Mouse (Mus musculus) forebrain, embryonic 16.5 days (tissue): ENCODE measurements around the gene Disp1. TPM values are rescaled to one million over a fixed set of nuclear protein-coding genes. Genes with fewer than 3 reads are reported as not detected.

Experiments
- ATAC-seq: fragments of 200-750 bp; cut with Nextera tagmentation; 2 replicates; pipeline ENCODE4 v1.8.0; 2017; ENCODE audit warnings: mild to moderate bottlenecking, moderate library complexity
- H3K27ac ChIP-seq: fragments of 300-500 bp; sonication (generic); 2 replicates; pipeline ENCODE4 v1.5.1; 2014; ENCODE audit warnings: low read length, control low read depth
- H3K27me3 ChIP-seq: fragments of 300-500 bp; sonication (generic); replicated peaks from 2 replicates; pipeline ENCODE4 v1.6.1; 2014; ENCODE audit warnings: low read length; ENCODE audit not compliant: control insufficient read depth, insufficient read depth
- H3K36me3 ChIP-seq: fragments of 300-500 bp; sonication (generic); 2 replicates; pipeline ENCODE4 v1.6.1; 2014; ENCODE audit not compliant: control insufficient read depth, insufficient read depth
- H3K4me1 ChIP-seq: fragments of 300-500 bp; sonication (generic); replicated peaks from 2 replicates; pipeline ENCODE4 v1.6.1; 2014; ENCODE audit warnings: low read length; ENCODE audit not compliant: control insufficient read depth, insufficient read depth
- H3K4me2 ChIP-seq: fragments of 300-500 bp; sonication (generic); 2 replicates; pipeline ENCODE4 v1.6.1; 2014; ENCODE audit warnings: mild to moderate bottlenecking, low read length, control low read depth
- H3K4me3 ChIP-seq: fragments of 300-500 bp; sonication (generic); replicated peaks from 2 replicates; pipeline ENCODE4 v1.5.1; 2014; ENCODE audit warnings: mild to moderate bottlenecking, low read length, control low read depth
- H3K9ac ChIP-seq: fragments of 300-500 bp; sonication (generic); replicated peaks from 2 replicates; pipeline ENCODE4 v1.6.1; 2014; ENCODE audit warnings: low read depth, low read length, control low read depth
- H3K9me3 ChIP-seq: fragments of 300-500 bp; sonication (generic); 2 replicates; pipeline ENCODE4 v1.6.1; 2016; ENCODE audit warnings: low read length; ENCODE audit not compliant: control insufficient read depth
- WGBS: fragments of 180-500 bp; shearing (Covaris S2); extraction: QIAGEN DNeasy Blood & Tissue Kit; methylation state at CpG from one replicate; pipeline ENCODE4 v1.1.7; 2014; 5-methylcytosine and 5-hydroxymethylcytosine counted together
- polyA plus RNA-seq: library from polyadenylated mRNA; unstranded; fragments of >200 nt; fragmentation: Nextera tagmentation; extraction: Ambion mirVana; gene quantifications from 2 replicates; pipeline ENCODE4 v1.2.1, GENCODE M21; 2015

Disp1 gene
- 6.4 and 7.1 TPM in 2 replicates for polyA plus RNA-seq

DNA sequence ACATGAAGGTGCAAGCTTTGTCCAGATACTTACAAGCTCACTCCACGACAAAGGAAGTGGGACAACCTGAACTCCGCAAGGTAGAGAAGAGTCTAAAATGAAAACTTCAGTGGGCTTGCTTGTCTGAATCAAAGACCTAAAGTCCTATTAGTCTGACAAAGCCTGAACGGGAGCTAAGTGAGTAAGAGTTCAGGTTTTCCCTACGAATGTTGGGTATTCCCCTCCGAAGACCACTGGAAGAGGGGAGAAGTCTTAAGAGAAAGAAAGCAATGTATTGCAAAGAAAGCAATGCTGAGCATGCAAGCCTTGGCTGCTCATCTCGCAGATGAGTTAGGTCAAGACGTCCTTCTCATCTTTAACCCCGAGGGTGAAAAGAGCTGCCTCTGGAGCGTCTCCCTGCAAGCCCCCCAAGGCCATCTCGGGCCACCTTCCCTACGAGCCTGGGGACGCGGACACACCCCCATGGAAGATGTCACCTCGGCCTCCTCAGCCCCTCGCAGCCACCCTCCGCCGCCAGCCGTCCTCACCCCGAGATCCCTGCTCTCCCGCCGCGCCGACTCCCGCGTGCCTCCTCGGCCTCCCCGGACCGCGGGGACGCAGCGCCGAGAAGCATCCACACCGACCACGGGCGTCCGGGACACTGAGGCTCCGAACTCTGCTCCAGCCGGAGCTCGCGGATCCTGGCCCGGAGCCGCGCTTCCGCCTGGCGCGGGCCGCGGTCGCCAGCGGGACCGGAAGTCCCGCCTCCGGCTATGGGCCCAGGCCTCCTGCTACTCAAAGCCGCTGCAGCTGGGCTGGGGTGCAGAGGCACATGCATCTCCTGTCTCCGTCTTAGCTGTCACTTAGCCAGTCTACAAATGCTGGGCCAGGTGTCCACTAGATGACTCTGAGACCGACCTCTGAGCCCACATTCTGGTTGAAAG is at the start of gene Disp1:
Gene Disp1 (minus strand): TSS at position 727 of the 923 bp plus-strand sequence.
- Histone ChIP-seq H3K4me1 (peaks cover 19% of the 10 kb centered on the region), H3K4me3 (peak within 1 kb of the TSS; percentile 80), H3K27ac (peak within 1 kb of the TSS; percentile 53; the same call in 1 of the 2 replicates), H3K9ac (peak within 1 kb of the TSS; percentile 93), H3K27me3 (no peaks in the 10 kb centered on the region), H3K9me3 (no peaks in the 10 kb centered on the region), H3K4me2 (peak within 1 kb of the TSS; percentile 76), H3K36me3 (no peaks in the 10 kb centered on the region)
- peak; percentile 90 for ATAC-seq
- 3% methylated on average over 53 of the region's 56 CpGs for WGBS

DNA sequence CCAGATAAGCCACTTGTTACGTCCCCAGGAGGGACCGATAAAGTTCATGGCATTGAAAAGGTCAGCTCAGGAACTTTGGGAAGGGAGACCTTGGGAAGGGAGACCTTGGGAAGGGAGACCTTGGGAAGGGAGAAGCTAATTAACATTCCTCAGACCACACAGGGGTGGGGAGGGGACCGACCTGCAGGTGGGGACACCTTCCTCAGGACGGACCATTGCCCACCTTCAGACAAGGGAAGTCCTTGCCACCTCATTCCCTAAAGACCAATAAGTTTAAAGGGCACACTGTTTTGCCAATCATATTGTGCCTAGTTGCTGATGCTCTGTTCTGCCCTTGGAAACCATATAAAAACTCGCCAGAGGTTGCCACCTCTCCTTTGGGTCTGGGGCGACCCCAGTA is 46.3 kb upstream of the Disp1 start:
- Histone ChIP-seq H3K4me2 (no peak overlapping the region), H3K9me3 (no peaks in the 10 kb centered on the region), H3K9ac (no peak overlapping the region), H3K4me3 (no peak overlapping the region), H3K36me3 (no peaks in the 10 kb centered on the region), H3K27ac (no peak overlapping the region), H3K27me3 (no peaks in the 10 kb centered on the region), H3K4me1 (no peaks in the 10 kb centered on the region)
- 72% methylated on average over 6 of the region's 6 CpGs for WGBS
- no peak for ATAC-seq

GRCm38 (mm10) chr1:183265921-183266467 is 44.7 kb upstream of the Disp1 start:
- no peaks in the 10 kb centered on the region for H3K9me3 ChIP-seq
- ATAC-seq: no peak
- no peak overlapping the region for H3K4me3 ChIP-seq
- no peak overlapping the region for H3K27ac ChIP-seq
- H3K4me1 ChIP-seq: no peaks in the 10 kb centered on the region
- H3K27me3 ChIP-seq: no peaks in the 10 kb centered on the region
- H3K9ac ChIP-seq: no peak overlapping the region
- H3K4me2 ChIP-seq: no peak overlapping the region
- WGBS: 78% methylated on average over 14 of the region's 14 CpGs
- H3K36me3 ChIP-seq: no peaks in the 10 kb centered on the region

DNA sequence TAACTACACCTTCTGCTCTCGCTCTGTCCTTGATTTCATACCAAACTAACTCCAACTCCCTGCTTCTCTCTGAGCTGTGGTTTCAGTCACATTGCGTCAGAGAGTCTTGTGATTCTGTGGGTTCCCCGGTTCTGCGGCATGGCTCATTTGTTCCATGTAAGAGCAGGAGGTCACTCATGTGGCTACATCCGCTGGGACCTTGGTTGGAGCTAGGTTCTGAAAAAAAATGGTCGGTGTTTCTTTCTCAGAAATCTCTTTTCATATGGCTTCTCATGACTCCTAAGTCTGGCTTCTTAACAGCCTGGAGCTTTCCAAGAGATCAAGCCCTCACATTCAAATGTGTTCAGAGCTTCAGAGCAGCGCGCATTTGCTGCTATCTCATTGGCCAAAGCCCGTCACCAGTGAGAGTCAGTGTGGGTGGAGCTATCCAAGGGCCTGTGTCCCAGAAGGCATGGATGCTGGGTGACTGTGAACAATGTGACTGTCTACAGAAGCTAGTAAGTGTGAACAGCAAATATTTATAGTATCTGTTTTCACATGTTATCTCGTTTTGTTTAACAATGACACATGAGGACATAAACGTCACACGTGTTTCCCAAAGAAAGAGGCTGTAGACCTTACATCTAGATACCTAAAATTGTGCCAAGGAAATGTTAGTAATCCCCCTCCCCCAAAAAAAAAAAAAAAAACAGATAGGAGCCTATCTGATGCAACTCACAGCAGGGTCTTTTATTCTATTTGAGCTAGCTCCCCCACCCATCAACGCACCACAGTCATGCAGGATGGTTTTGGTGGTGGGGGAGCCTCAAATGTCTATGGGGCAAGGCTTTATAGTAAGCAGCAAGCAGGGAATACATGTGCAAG is 43.1 kb upstream of the Disp1 start:
- no peak overlapping the region for H3K9ac ChIP-seq
- 77% methylated on average over 13 of the region's 13 CpGs for WGBS
- ATAC-seq: no peak

GRCm38 (mm10) chr1:183252574-183252973 is 31.3 kb upstream of the Disp1 start:
- no peaks in the 10 kb centered on the region for H3K36me3 ChIP-seq
- peak; percentile 26; the same call in 1 of the 2 replicates for ATAC-seq
- no peaks in the 10 kb centered on the region for H3K27me3 ChIP-seq
- no peak overlapping the region for H3K9ac ChIP-seq
- H3K4me3 ChIP-seq: no peak overlapping the region
- H3K4me1 ChIP-seq: peaks cover 3% of the 10 kb centered on the region; the same call in 1 of the 2 replicates
- WGBS: 43% methylated on average over 10 of the region's 10 CpGs
- no peaks in the 10 kb centered on the region for H3K9me3 ChIP-seq
- no peak overlapping the region for H3K4me2 ChIP-seq
- H3K27ac ChIP-seq: no peak overlapping the region

More for the DNA sequence above, 43.1 kb upstream of the Disp1 start:
- no peaks in the 10 kb centered on the region for H3K9me3 ChIP-seq
- no peaks in the 10 kb centered on the region for H3K27me3 ChIP-seq
- no peak overlapping the region for H3K27ac ChIP-seq
- no peak overlapping the region for H3K4me2 ChIP-seq
- no peak overlapping the region for H3K4me3 ChIP-seq
- no peaks in the 10 kb centered on the region for H3K4me1 ChIP-seq
- no peaks in the 10 kb centered on the region for H3K36me3 ChIP-seq

DNA sequence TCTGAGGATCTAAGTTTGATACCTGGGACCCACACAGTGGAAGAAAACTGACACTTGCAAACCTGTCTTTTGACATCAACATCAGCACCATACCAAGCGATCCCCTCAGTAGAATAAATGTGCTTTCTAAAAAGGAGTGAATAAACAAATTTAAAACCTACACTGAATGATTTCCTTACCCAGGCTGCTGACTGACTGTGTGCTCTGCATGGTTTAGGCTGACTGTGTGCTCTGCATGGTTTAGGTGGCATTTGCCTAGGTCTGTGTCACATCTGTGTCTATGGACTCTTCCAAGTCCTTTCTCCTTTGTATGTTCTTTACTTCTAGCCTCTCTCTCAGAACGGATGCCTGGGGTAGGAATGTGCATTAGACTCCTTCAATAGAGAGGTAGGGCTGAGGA is 30.5 kb upstream of the Disp1 start:
- ATAC-seq: no peak
- Histone ChIP-seq H3K9me3 (no peaks in the 10 kb centered on the region), H3K4me2 (no peak overlapping the region), H3K27me3 (no peaks in the 10 kb centered on the region), H3K4me1 (peaks cover 3% of the 10 kb centered on the region; the same call in 1 of the 2 replicates), H3K36me3 (no peaks in the 10 kb centered on the region), H3K9ac (no peak overlapping the region), H3K27ac (no peak overlapping the region), H3K4me3 (no peak overlapping the region)
- 75% methylated on average over 2 of the region's 2 CpGs for WGBS

DNA sequence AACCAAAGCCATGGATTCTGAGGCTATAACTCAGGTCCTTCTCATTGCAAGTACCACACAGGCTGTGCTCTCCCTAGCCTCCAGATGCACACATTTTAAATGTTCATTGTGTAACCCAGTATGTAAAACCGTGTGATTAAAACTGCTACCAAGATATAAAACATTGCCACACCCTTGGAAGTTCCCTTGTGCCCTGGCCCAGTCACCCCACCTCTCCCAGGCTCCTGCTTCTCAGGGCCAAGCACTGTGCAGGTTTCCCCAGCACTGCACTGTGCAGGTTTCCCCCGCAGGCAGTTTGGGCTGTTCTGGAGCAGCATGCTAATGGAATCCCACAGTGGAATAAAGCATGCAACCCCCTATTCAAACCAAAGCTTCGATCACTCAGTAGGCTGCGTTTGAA is 29.3 kb upstream of the Disp1 start:
- Histone ChIP-seq H3K27ac (no peak overlapping the region), H3K36me3 (no peaks in the 10 kb centered on the region), H3K4me2 (no peak overlapping the region), H3K27me3 (no peaks in the 10 kb centered on the region), H3K4me3 (no peak overlapping the region), H3K4me1 (peaks cover 3% of the 10 kb centered on the region; the same call in 1 of the 2 replicates), H3K9me3 (no peaks in the 10 kb centered on the region), H3K9ac (no peak overlapping the region)
- no peak for ATAC-seq
- WGBS: 68% methylated on average over 4 of the region's 4 CpGs

DNA sequence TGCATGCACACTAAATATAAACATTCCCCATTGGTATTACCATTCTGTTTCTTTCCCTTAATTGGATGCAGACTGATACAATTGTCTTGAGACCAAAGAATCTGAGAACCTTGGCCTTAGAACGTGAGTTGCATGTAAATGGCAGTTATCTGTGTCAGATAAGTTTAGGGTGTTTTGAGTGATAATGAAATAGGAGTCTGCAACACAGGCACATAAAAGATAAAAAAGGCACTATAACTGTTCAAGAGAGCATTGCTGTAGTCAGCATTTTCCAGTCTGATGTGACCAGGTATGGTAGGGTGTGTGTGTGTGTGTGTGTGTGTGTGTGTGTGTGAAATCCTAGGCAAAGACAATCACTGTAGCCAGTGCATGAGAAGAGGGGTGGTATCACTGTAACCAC is 26.8 kb upstream of the Disp1 start:
- Histone ChIP-seq H3K27ac (no peak overlapping the region), H3K4me2 (no peak overlapping the region), H3K27me3 (no peaks in the 10 kb centered on the region), H3K36me3 (no peaks in the 10 kb centered on the region), H3K4me3 (no peak overlapping the region), H3K9ac (no peak overlapping the region), H3K9me3 (no peaks in the 10 kb centered on the region), H3K4me1 (peaks cover 3% of the 10 kb centered on the region; the same call in 1 of the 2 replicates)
- 55% methylated on average over 1 of the region's 1 CpGs for WGBS
- no peak for ATAC-seq

DNA sequence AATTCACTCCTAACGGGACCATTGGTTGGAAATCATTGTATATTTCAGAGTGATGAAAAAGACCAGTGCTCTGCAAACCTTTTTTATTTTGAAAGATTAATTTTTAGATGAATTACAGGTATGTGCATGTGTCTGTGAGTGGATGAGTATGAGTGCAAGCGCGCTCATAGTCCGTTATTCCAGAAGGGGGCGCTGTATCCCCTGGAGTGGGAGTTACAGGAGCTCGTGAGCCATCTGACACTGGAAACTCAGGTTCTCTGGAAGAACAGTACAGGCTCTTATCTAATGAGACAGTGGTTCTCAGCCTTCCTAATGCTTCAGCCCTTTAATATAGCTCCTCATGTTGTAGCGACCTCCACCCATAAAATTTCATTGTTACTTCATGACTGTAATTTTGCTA is 22.0 kb upstream of the Disp1 start:
- H3K36me3 ChIP-seq: no peaks in the 10 kb centered on the region
- no peak overlapping the region for H3K4me2 ChIP-seq
- H3K4me1 ChIP-seq: no peaks in the 10 kb centered on the region
- no peaks in the 10 kb centered on the region for H3K27me3 ChIP-seq
- no peak overlapping the region for H3K27ac ChIP-seq
- H3K9me3 ChIP-seq: no peaks in the 10 kb centered on the region
- H3K9ac ChIP-seq: no peak overlapping the region
- no peak for ATAC-seq
- WGBS: 76% methylated on average over 7 of the region's 7 CpGs
- H3K4me3 ChIP-seq: no peak overlapping the region
